Mouse (Mus musculus): Measurements from ENCODE around the gene Sulf2. TPM values are rescaled to one million over a fixed set of nuclear protein-coding genes. Genes with fewer than 3 reads are reported as not detected.

Sulf2 gene
- polyA plus RNA-seq, 1 experiment from 2014 or later: 73.6 TPM

- no peak overlapping the region for H3K27ac ChIP-seq (ENCODE audit: low read depth, low read length)
- H3K9me3 ChIP-seq (ENCODE audit: control insufficient read depth, low read length): no peaks in the 10 kb centered on the region
- no peak overlapping the region for H3K9ac ChIP-seq (ENCODE audit: low read depth, low read length)
- ATAC-seq: no peak
- WGBS: 44% methylated on average over 5 of the region's 5 CpGs
- no peaks in the 10 kb centered on the region; the same call in 1 of the 2 replicates for H3K27me3 ChIP-seq (replicated peaks; ENCODE audit: control insufficient read depth, insufficient read depth, low read length)
- H3K4me2 ChIP-seq (ENCODE audit: low read length): no peak overlapping the region
- no peaks in the 10 kb centered on the region for H3K36me3 ChIP-seq (ENCODE audit: control insufficient read depth, insufficient read depth, low read length)
- H3K4me3 ChIP-seq (ENCODE audit: low read length): no peak overlapping the region
- H3K4me1 ChIP-seq (ENCODE audit: control insufficient read depth, insufficient read depth, low read depth, low read length): peaks cover 9% of the 10 kb centered on the region
These were observed 47.6 kb downstream of the Sulf2 start for GRCm38 (mm10) chr2:166107911-166108310.

GRCm38 (mm10) chr2:166106631-166107030 is 48.8 kb downstream of the Sulf2 start:
- Histone ChIP-seq H3K27me3 (replicated peaks; ENCODE audit: control insufficient read depth, insufficient read depth, low read length) (no peaks in the 10 kb centered on the region; the same call in 1 of the 2 replicates), H3K36me3 (ENCODE audit: control insufficient read depth, insufficient read depth, low read length) (no peaks in the 10 kb centered on the region), H3K9ac (ENCODE audit: low read depth, low read length) (no peak overlapping the region), H3K9me3 (ENCODE audit: control insufficient read depth, low read length) (no peaks in the 10 kb centered on the region), H3K27ac (ENCODE audit: low read depth, low read length) (peak overlapping the region; percentile 34), H3K4me3 (ENCODE audit: low read length) (no peak overlapping the region), H3K4me1 (ENCODE audit: control insufficient read depth, insufficient read depth, low read depth, low read length) (peaks cover 9% of the 10 kb centered on the region), H3K4me2 (ENCODE audit: low read length) (no peak overlapping the region)
- WGBS: 43% methylated on average over 2 of the region's 2 CpGs
- peak; percentile 77 for ATAC-seq

- Histone ChIP-seq H3K27ac (ENCODE audit: low read depth, low read length) (peak overlapping the region; percentile 29; the same call in 1 of the 2 replicates), H3K4me1 (ENCODE audit: control insufficient read depth, insufficient read depth, low read depth, low read length) (peaks cover 11% of the 10 kb centered on the region), H3K9me3 (ENCODE audit: control insufficient read depth, low read length) (no peaks in the 10 kb centered on the region), H3K36me3 (ENCODE audit: control insufficient read depth, insufficient read depth, low read length) (no peaks in the 10 kb centered on the region), H3K4me3 (ENCODE audit: low read length) (no peak overlapping the region), H3K4me2 (ENCODE audit: low read length) (no peak overlapping the region), H3K9ac (ENCODE audit: low read depth, low read length) (no peak overlapping the region), H3K27me3 (replicated peaks; ENCODE audit: control insufficient read depth, insufficient read depth, low read length) (no peaks in the 10 kb centered on the region; the same call in 1 of the 2 replicates)
- WGBS: 80% methylated on average over 9 of the region's 9 CpGs
- ATAC-seq: no peak
These were observed 49.6 kb downstream of the Sulf2 start for GRCm38 (mm10) chr2:166105911-166106310.

GRCm38 (mm10) chr2:166102893-166103292 is 52.6 kb downstream of the Sulf2 start:
- H3K27me3 ChIP-seq (replicated peaks; ENCODE audit: control insufficient read depth, insufficient read depth, low read length): no peaks in the 10 kb centered on the region; the same call in 1 of the 2 replicates
- H3K27ac ChIP-seq (ENCODE audit: low read depth, low read length): no peak overlapping the region
- H3K36me3 ChIP-seq (ENCODE audit: control insufficient read depth, insufficient read depth, low read length): no peaks in the 10 kb centered on the region
- H3K4me1 ChIP-seq (ENCODE audit: control insufficient read depth, insufficient read depth, low read depth, low read length): peaks cover 26% of the 10 kb centered on the region
- no peak overlapping the region for H3K4me3 ChIP-seq (ENCODE audit: low read length)
- 49% methylated on average over 7 of the region's 7 CpGs for WGBS
- H3K9ac ChIP-seq (ENCODE audit: low read depth, low read length): no peak overlapping the region
- no peaks in the 10 kb centered on the region for H3K9me3 ChIP-seq (ENCODE audit: control insufficient read depth, low read length)
- ATAC-seq: no peak
- H3K4me2 ChIP-seq (ENCODE audit: low read length): no peak overlapping the region

GRCm38 (mm10) chr2:166100309-166101262 is 54.9 kb downstream of the Sulf2 start:
- peaks cover 18% of the 10 kb centered on the region for H3K4me1 ChIP-seq (ENCODE audit: control insufficient read depth, insufficient read depth, low read depth, low read length)
- H3K27ac ChIP-seq (ENCODE audit: low read depth, low read length): peak overlapping the region; percentile 39
- H3K4me3 ChIP-seq (ENCODE audit: low read length): no peak overlapping the region
- no peak for ATAC-seq
- no peaks in the 10 kb centered on the region for H3K36me3 ChIP-seq (ENCODE audit: control insufficient read depth, insufficient read depth, low read length)
- no peaks in the 10 kb centered on the region for H3K9me3 ChIP-seq (ENCODE audit: control insufficient read depth, low read length)
- no peaks in the 10 kb centered on the region for H3K27me3 ChIP-seq (replicated peaks; ENCODE audit: control insufficient read depth, insufficient read depth, low read length)
- WGBS: 44% methylated on average over 21 of the region's 21 CpGs
- no peak overlapping the region for H3K4me2 ChIP-seq (ENCODE audit: low read length)
- peak overlapping the region; percentile 43 for H3K9ac ChIP-seq (ENCODE audit: low read depth, low read length)

GRCm38 (mm10) chr2:166098292-166098933 is 57.0 kb downstream of the Sulf2 start:
- peak overlapping the region; percentile 30; the same call in 1 of the 2 replicates for H3K9ac ChIP-seq (ENCODE audit: low read depth, low read length)
- H3K36me3 ChIP-seq (ENCODE audit: control insufficient read depth, insufficient read depth, low read length): no peaks in the 10 kb centered on the region
- ATAC-seq: no peak
- 0 out of 2 replicates have a peak overlapping the region, but pooled peaks have one; percentile 18 for H3K27ac ChIP-seq (ENCODE audit: low read depth, low read length)
- 70% methylated on average over 15 of the region's 15 CpGs for WGBS
- no peaks in the 10 kb centered on the region for H3K27me3 ChIP-seq (replicated peaks; ENCODE audit: control insufficient read depth, insufficient read depth, low read length)
- no peak overlapping the region for H3K4me3 ChIP-seq (ENCODE audit: low read length)
- H3K4me2 ChIP-seq (ENCODE audit: low read length): no peak overlapping the region
- peaks cover 18% of the 10 kb centered on the region for H3K4me1 ChIP-seq (ENCODE audit: control insufficient read depth, insufficient read depth, low read depth, low read length)
- H3K9me3 ChIP-seq (ENCODE audit: control insufficient read depth, low read length): no peaks in the 10 kb centered on the region

- no peak overlapping the region for H3K4me3 ChIP-seq (ENCODE audit: low read length)
- H3K4me2 ChIP-seq (ENCODE audit: low read length): no peak overlapping the region
- ATAC-seq: no peak
- peak overlapping the region; percentile 30; the same call in 1 of the 2 replicates for H3K9ac ChIP-seq (ENCODE audit: low read depth, low read length)
- H3K9me3 ChIP-seq (ENCODE audit: control insufficient read depth, low read length): no peaks in the 10 kb centered on the region
- no peaks in the 10 kb centered on the region for H3K27me3 ChIP-seq (replicated peaks; ENCODE audit: control insufficient read depth, insufficient read depth, low read length)
- WGBS: 71% methylated on average over 18 of the region's 18 CpGs
- H3K4me1 ChIP-seq (ENCODE audit: control insufficient read depth, insufficient read depth, low read depth, low read length): peaks cover 18% of the 10 kb centered on the region
- H3K27ac ChIP-seq (ENCODE audit: low read depth, low read length): no peak overlapping the region
- no peaks in the 10 kb centered on the region for H3K36me3 ChIP-seq (ENCODE audit: control insufficient read depth, insufficient read depth, low read length)
These were observed 57.8 kb downstream of the Sulf2 start for GRCm38 (mm10) chr2:166097443-166098291.

GRCm38 (mm10) chr2:166096834-166097233 is 58.6 kb downstream of the Sulf2 start:
- no peaks in the 10 kb centered on the region for H3K27me3 ChIP-seq (replicated peaks; ENCODE audit: control insufficient read depth, insufficient read depth, low read length)
- no peaks in the 10 kb centered on the region for H3K9me3 ChIP-seq (ENCODE audit: control insufficient read depth, low read length)
- no peak overlapping the region for H3K27ac ChIP-seq (ENCODE audit: low read depth, low read length)
- H3K36me3 ChIP-seq (ENCODE audit: control insufficient read depth, insufficient read depth, low read length): no peaks in the 10 kb centered on the region
- H3K4me2 ChIP-seq (ENCODE audit: low read length): no peak overlapping the region
- H3K4me3 ChIP-seq (ENCODE audit: low read length): no peak overlapping the region
- H3K9ac ChIP-seq (ENCODE audit: low read depth, low read length): no peak overlapping the region
- peaks cover 18% of the 10 kb centered on the region for H3K4me1 ChIP-seq (ENCODE audit: control insufficient read depth, insufficient read depth, low read depth, low read length)
- 95% methylated on average over 1 of the region's 1 CpGs for WGBS
- no peak for ATAC-seq

Data from hindbrain, embryonic 16.5 days (tissue).